Mouse (Mus musculus) liver, postnatal 0 days (tissue): Measurements from ENCODE around the gene Mdh1b.

ENCODE experiments used
- CTCF ChIP-seq: sonication (generic); IDR thresholded peaks from 2 replicates; pipeline ENCODE4 v1.5.1; 2016; ENCODE audit warnings: antibody characterized with exemption, low read depth
- EP300 ChIP-seq: IDR thresholded peaks from 2 replicates; pipeline ENCODE4 v1.6.1; 2016; ENCODE audit warnings: antibody characterized with exemption, low read depth, mild to moderate bottlenecking

- TF ChIP-seq CTCF = no peak
- no peak for TF ChIP-seq EP300
Observed at GRCm38 (mm10) chr1:63686827-63687226, 43.3 kb downstream of the Mdh1b start, which contains the start of gene Dytn.
